Mouse (Mus musculus): ENCODE measurements around the gene Vps16. TPM values are rescaled to one million over a fixed set of nuclear protein-coding genes. Genes with fewer than 3 reads are reported as not detected.
A peak's percentile ranks its signal among the peaks of the same experiment; 100 is the strongest.

Gene Vps16
- polyA plus RNA-seq, 1 experiment = 121 TPM

GRCm38 (mm10) chr2:130442162-130442561 lies 18.0 kb downstream of the Vps16 start:
- no peak overlapping the region for H3K4me3 ChIP-seq (ENCODE audit: low read depth, low read length)
- no peak overlapping the region for H3K9ac ChIP-seq (ENCODE audit: low read depth, poor library complexity, severe bottlenecking)
- peaks cover 38% of the 10 kb centered on the region for H3K36me3 ChIP-seq (ENCODE audit: control insufficient read depth, insufficient read depth, low read length, poor library complexity, severe bottlenecking)
- no peaks in the 10 kb centered on the region for H3K27me3 ChIP-seq (ENCODE audit: control insufficient read depth, insufficient read depth, low read length, poor library complexity, severe bottlenecking)
- TF ChIP-seq CTCF (IDR thresholded peaks at IDR 0.05; ENCODE audit: low read depth, low read length) (no peak), POLR2A (IDR thresholded peaks at IDR 0.05; ENCODE audit: insufficient read depth, low read length) (no peak), EP300 (IDR thresholded peaks at IDR 0.05; ENCODE audit: insufficient read depth, low read depth, low read length) (no peak)
- H3K4me1 ChIP-seq (ENCODE audit: control insufficient read depth, insufficient read depth, low read length) = no peaks in the 10 kb centered on the region
- H3K9me3 ChIP-seq (replicated peaks; ENCODE audit: control insufficient read depth, insufficient read depth, low read length, poor library complexity, severe bottlenecking) = no peaks in the 10 kb centered on the region
- H3K27ac ChIP-seq (ENCODE audit: insufficient read depth, low read length) = no peak overlapping the region

- no peaks in the 10 kb centered on the region for H3K27me3 ChIP-seq (ENCODE audit: control insufficient read depth, insufficient read depth, low read length, poor library complexity, severe bottlenecking)
- no peaks in the 10 kb centered on the region for H3K9me3 ChIP-seq (replicated peaks; ENCODE audit: control insufficient read depth, insufficient read depth, low read length, poor library complexity, severe bottlenecking)
- TF ChIP-seq CTCF (IDR thresholded peaks at IDR 0.05; ENCODE audit: low read depth, low read length) = no peak
- no peak for TF ChIP-seq EP300 (IDR thresholded peaks at IDR 0.05; ENCODE audit: insufficient read depth, low read depth, low read length)
- TF ChIP-seq POLR2A (IDR thresholded peaks at IDR 0.05; ENCODE audit: insufficient read depth, low read length) = no peak
Observed at GRCm38 (mm10) chr2:130448449-130448848, 24.3 kb downstream of the Vps16 start.

GRCm38 (mm10) chr2:130449021-130449793 lies 25.1 kb downstream of the Vps16 start:
- H3K36me3 ChIP-seq (ENCODE audit: control insufficient read depth, insufficient read depth, low read length, poor library complexity, severe bottlenecking) = no peaks in the 10 kb centered on the region
- H3K4me3 ChIP-seq (ENCODE audit: low read depth, low read length) = peak overlapping the region; percentile 87
- no peaks in the 10 kb centered on the region for H3K9me3 ChIP-seq (replicated peaks; ENCODE audit: control insufficient read depth, insufficient read depth, low read length, poor library complexity, severe bottlenecking)
- H3K27ac ChIP-seq (ENCODE audit: insufficient read depth, low read length) = no peak overlapping the region
- H3K27me3 ChIP-seq (ENCODE audit: control insufficient read depth, insufficient read depth, low read length, poor library complexity, severe bottlenecking) = no peaks in the 10 kb centered on the region
- H3K4me1 ChIP-seq (ENCODE audit: control insufficient read depth, insufficient read depth, low read length) = no peaks in the 10 kb centered on the region
- peak overlapping the region; percentile 26; the same call in 1 of the 2 replicates for H3K9ac ChIP-seq (ENCODE audit: low read depth, poor library complexity, severe bottlenecking)
- TF ChIP-seq CTCF (IDR thresholded peaks at IDR 0.05; ENCODE audit: low read depth, low read length) = no peak
- TF ChIP-seq POLR2A (IDR thresholded peaks at IDR 0.05; ENCODE audit: insufficient read depth, low read length) = no peak
- no peak for TF ChIP-seq EP300 (IDR thresholded peaks at IDR 0.05; ENCODE audit: insufficient read depth, low read depth, low read length)

More at GRCm38 (mm10) chr2:130448449-130448848, 24.3 kb downstream of the Vps16 start:
- no peaks in the 10 kb centered on the region for H3K4me1 ChIP-seq (ENCODE audit: control insufficient read depth, insufficient read depth, low read length)
- H3K4me3 ChIP-seq (ENCODE audit: low read depth, low read length) = no peak overlapping the region
- peaks cover 4% of the 10 kb centered on the region; the same call in 1 of the 2 replicates for H3K36me3 ChIP-seq (ENCODE audit: control insufficient read depth, insufficient read depth, low read length, poor library complexity, severe bottlenecking)
- no peak overlapping the region for H3K9ac ChIP-seq (ENCODE audit: low read depth, poor library complexity, severe bottlenecking)
- no peak overlapping the region for H3K27ac ChIP-seq (ENCODE audit: insufficient read depth, low read length)

- no peak within 1 kb of the TSS for H3K27ac ChIP-seq (ENCODE audit: insufficient read depth, low read length)
- no peaks in the 10 kb centered on the region for H3K4me1 ChIP-seq (ENCODE audit: control insufficient read depth, insufficient read depth, low read length)
- H3K9me3 ChIP-seq (replicated peaks; ENCODE audit: control insufficient read depth, insufficient read depth, low read length, poor library complexity, severe bottlenecking) = no peaks in the 10 kb centered on the region
- H3K9ac ChIP-seq (ENCODE audit: low read depth, poor library complexity, severe bottlenecking) = peak within 1 kb of the TSS; percentile 80
- no peaks in the 10 kb centered on the region for H3K36me3 ChIP-seq (ENCODE audit: control insufficient read depth, insufficient read depth, low read length, poor library complexity, severe bottlenecking)
- H3K4me3 ChIP-seq (ENCODE audit: low read depth, low read length) = peak within 1 kb of the TSS; percentile 87
- no peaks in the 10 kb centered on the region for H3K27me3 ChIP-seq (ENCODE audit: control insufficient read depth, insufficient read depth, low read length, poor library complexity, severe bottlenecking)
- TF ChIP-seq CTCF (IDR thresholded peaks at IDR 0.05; ENCODE audit: low read depth, low read length) (no peak), POLR2A (IDR thresholded peaks at IDR 0.05; ENCODE audit: insufficient read depth, low read length) (no peak), EP300 (IDR thresholded peaks at IDR 0.05; ENCODE audit: insufficient read depth, low read depth, low read length) (no peak)
Observed at GRCm38 (mm10) chr2:130449794-130450433, 25.8 kb downstream of the Vps16 start, which contains the start of gene Ptpra. Ptpra (plus strand) TSS chr2:130450278.

GRCm38 (mm10) chr2:130450434-130450796 lies 26.3 kb downstream of the Vps16 start:
- H3K4me3 ChIP-seq (ENCODE audit: low read depth, low read length) = peak overlapping the region; percentile 87
- no peak for TF ChIP-seq POLR2A (IDR thresholded peaks at IDR 0.05; ENCODE audit: insufficient read depth, low read length)
- TF ChIP-seq EP300 (IDR thresholded peaks at IDR 0.05; ENCODE audit: insufficient read depth, low read depth, low read length) = no peak
- TF ChIP-seq CTCF (IDR thresholded peaks at IDR 0.05; ENCODE audit: low read depth, low read length) = no peak
- no peaks in the 10 kb centered on the region for H3K36me3 ChIP-seq (ENCODE audit: control insufficient read depth, insufficient read depth, low read length, poor library complexity, severe bottlenecking)
- no peaks in the 10 kb centered on the region for H3K4me1 ChIP-seq (ENCODE audit: control insufficient read depth, insufficient read depth, low read length)
- H3K27me3 ChIP-seq (ENCODE audit: control insufficient read depth, insufficient read depth, low read length, poor library complexity, severe bottlenecking) = no peaks in the 10 kb centered on the region
- no peaks in the 10 kb centered on the region for H3K9me3 ChIP-seq (replicated peaks; ENCODE audit: control insufficient read depth, insufficient read depth, low read length, poor library complexity, severe bottlenecking)
- H3K9ac ChIP-seq (ENCODE audit: low read depth, poor library complexity, severe bottlenecking) = peak overlapping the region; percentile 80
- no peak overlapping the region for H3K27ac ChIP-seq (ENCODE audit: insufficient read depth, low read length)

All from ES-Bruce4 (cell line).